Mouse (Mus musculus) CH12.LX (cell line): ENCODE results near the gene Cpb2. TPM values are rescaled to one million over a fixed set of nuclear protein-coding genes. Genes with fewer than 3 reads are reported as not detected.

Experiments
- DNase-seq: peaks from one replicate; pipeline ENCODE4 v3.0.0-alpha.2; 2013; ENCODE audit errors: extremely low read depth
- H3K27ac ChIP-seq: 2 replicates; pipeline ENCODE4 v1.5.1; 2012; ENCODE audit warnings: low read depth, mild to moderate bottlenecking, control low read depth, moderate library complexity; ENCODE audit not compliant: insufficient read depth
- H3K27me3 ChIP-seq: replicated peaks from 2 replicates; pipeline ENCODE3; 2012; ENCODE audit warnings: inconsistent platforms
- H3K36me3 ChIP-seq, 2 experiments: replicated peaks in 1 of 2; 2 replicates each; pipeline versions ENCODE3 to v1.6.1; 2012; ENCODE audit warnings: inconsistent platforms in 1 of 2, low read length in 1 of 2, mild to moderate bottlenecking in 1 of 2, mixed read lengths in 1 of 2, moderate library complexity in 1 of 2; ENCODE audit not compliant: control insufficient read depth in 1 of 2, insufficient read depth in 1 of 2
- H3K4me1 ChIP-seq, 2 experiments: 2 replicates each; pipeline ENCODE4 v1.6.1; 2012; ENCODE audit warnings: inconsistent platforms in 1 of 2, moderate library complexity in 1 of 2; ENCODE audit not compliant: insufficient read depth in 2 of 2, control insufficient read depth in 1 of 2
- H3K4me2 ChIP-seq: 2 replicates; pipeline ENCODE4 v1.6.1; 2012; ENCODE audit warnings: low read depth, mild to moderate bottlenecking, control low read depth; ENCODE audit not compliant: poor library complexity, insufficient read depth, severe bottlenecking
- H3K4me3 ChIP-seq, 3 experiments: fragments of 150-350 bp in 1 of 3; sonication (generic) in 1 of 3; replicated peaks in 1 of 3; 2 replicates each; pipeline versions ENCODE3 to v1.5.1; 2011 to 2012; ENCODE audit warnings: low read depth in 2 of 3, low read length in 2 of 3, mild to moderate bottlenecking in 2 of 3, moderate library complexity in 2 of 3, control low read depth in 1 of 3, improper control_type of control experiment in 1 of 3, inconsistent platforms in 1 of 3, mixed read lengths in 1 of 3; ENCODE audit not compliant: poor library complexity in 1 of 3
- H3K79me2 ChIP-seq: replicated peaks from 2 replicates; pipeline ENCODE4 v1.6.1; 2012; ENCODE audit warnings: mild to moderate bottlenecking, moderate library complexity; ENCODE audit not compliant: control insufficient read depth, poor library complexity, insufficient read depth, severe bottlenecking; ENCODE audit errors: extremely low read depth
- H3K9ac ChIP-seq: 2 replicates; pipeline ENCODE4 v1.6.1; 2012; ENCODE audit warnings: low read depth, mild to moderate bottlenecking, control low read depth, moderate library complexity; ENCODE audit not compliant: insufficient read depth
- H3K9me3 ChIP-seq: replicated peaks from 2 replicates; pipeline ENCODE3; 2012; ENCODE audit warnings: low read length, inconsistent platforms, mixed read lengths
- BHLHE40 ChIP-seq: IDR thresholded peaks from 2 replicates; pipeline ENCODE4 v1.6.1; 2011; ENCODE audit warnings: mild to moderate bottlenecking, low read depth, low read length, improper control_type of control experiment
- CTCF ChIP-seq, 2 experiments: IDR thresholded peaks in 1 of 2; conservative IDR thresholded peaks in 1 of 2; 2 replicates each; pipeline ENCODE4 v1.5.1; 2011 to 2012; ENCODE audit warnings: low read depth in 2 of 2, low read length in 2 of 2, improper control_type of control experiment in 1 of 2, inconsistent platforms in 1 of 2, mild to moderate bottlenecking in 1 of 2, moderate library complexity in 1 of 2
- E2F4 ChIP-seq: IDR thresholded peaks from 2 replicates; pipeline ENCODE4 v1.6.1; 2011; ENCODE audit warnings: low read depth, low read length, improper control_type of control experiment; ENCODE audit not compliant: insufficient replicate concordance
- EP300 ChIP-seq: IDR thresholded peaks from 2 replicates; pipeline ENCODE4 v1.6.1; 2011; ENCODE audit warnings: low read length, improper control_type of control experiment
- ETS1 ChIP-seq: conservative IDR thresholded peaks from 2 replicates; pipeline ENCODE4 v1.6.1; 2012; ENCODE audit warnings: low read depth, mild to moderate bottlenecking, inconsistent platforms, low read length, improper control_type of control experiment, moderate library complexity
- GABPA ChIP-seq: IDR thresholded peaks from 2 replicates; pipeline ENCODE4 v1.6.1; 2012; ENCODE audit warnings: low read depth, low read length, improper control_type of control experiment, inconsistent platforms; ENCODE audit not compliant: insufficient replicate concordance
- IRF4 ChIP-seq: IDR thresholded peaks from 2 replicates; pipeline ENCODE4 v1.6.1; 2014; ENCODE audit warnings: low read depth, mild to moderate bottlenecking, inconsistent platforms, low read length, improper control_type of control experiment
- KAT2A ChIP-seq: IDR thresholded peaks from 2 replicates; pipeline ENCODE4 v1.6.1; 2012; ENCODE audit warnings: low read length, improper control_type of control experiment, inconsistent platforms; ENCODE audit not compliant: insufficient replicate concordance
- MAFK ChIP-seq: IDR thresholded peaks from 2 replicates; pipeline ENCODE4 v1.6.1; 2011; ENCODE audit warnings: low read length, improper control_type of control experiment; ENCODE audit not compliant: insufficient replicate concordance
- MAZ ChIP-seq: IDR thresholded peaks from 2 replicates; pipeline ENCODE4 v1.6.1; 2012; ENCODE audit warnings: low read depth, mild to moderate bottlenecking, inconsistent platforms, low read length, improper control_type of control experiment, moderate library complexity
- MXI1 ChIP-seq: IDR thresholded peaks from 2 replicates; pipeline ENCODE4 v1.6.1; 2011; ENCODE audit warnings: mild to moderate bottlenecking, low read depth, low read length, improper control_type of control experiment
- PAX5 ChIP-seq: IDR thresholded peaks from 2 replicates; pipeline ENCODE4 v1.6.1; 2012; ENCODE audit warnings: low read length, inconsistent platforms, mixed read lengths
- POLR2AphosphoS2 ChIP-seq: IDR thresholded peaks from 2 replicates; pipeline ENCODE4 v1.6.1; 2011; ENCODE audit warnings: low read depth, low read length, improper control_type of control experiment
- RAD21 ChIP-seq: IDR thresholded peaks from 2 replicates; pipeline ENCODE4 v1.6.1; 2011; ENCODE audit warnings: low read depth, mild to moderate bottlenecking, low read length, improper control_type of control experiment, moderate library complexity
- RCOR1 ChIP-seq: conservative IDR thresholded peaks from 2 replicates; pipeline ENCODE4 v1.6.1; 2012; ENCODE audit warnings: low read depth, mild to moderate bottlenecking, inconsistent platforms, low read length, improper control_type of control experiment
- SMC3 ChIP-seq: IDR thresholded peaks from 2 replicates; pipeline ENCODE4 v1.6.1; 2011; ENCODE audit warnings: low read depth, low read length, improper control_type of control experiment
- TBP ChIP-seq: conservative IDR thresholded peaks from 2 replicates; pipeline ENCODE4 v1.6.1; 2011; ENCODE audit warnings: low read depth, low read length, improper control_type of control experiment
- UBTF ChIP-seq: IDR thresholded peaks from 2 replicates; pipeline ENCODE4 v1.6.1; 2012; ENCODE audit warnings: low read depth, mild to moderate bottlenecking, inconsistent platforms, low read length, improper control_type of control experiment, moderate library complexity
- USF1 ChIP-seq: IDR thresholded peaks from 2 replicates; pipeline ENCODE4 v1.6.1; 2014; ENCODE audit warnings: low read depth, mild to moderate bottlenecking, inconsistent platforms, low read length, improper control_type of control experiment
- USF2 ChIP-seq: conservative IDR thresholded peaks from 2 replicates; pipeline ENCODE4 v1.6.1; 2011; ENCODE audit warnings: low read depth, low read length, improper control_type of control experiment
- ZC3H11A ChIP-seq: IDR thresholded peaks from 2 replicates; pipeline ENCODE4 v1.6.1; 2012; ENCODE audit warnings: low read depth, mild to moderate bottlenecking, inconsistent platforms, low read length, improper control_type of control experiment
- ZKSCAN1 ChIP-seq: IDR thresholded peaks from 2 replicates; pipeline ENCODE4 v1.6.1; 2012; ENCODE audit warnings: low read depth, inconsistent platforms, low read length, improper control_type of control experiment, borderline replicate concordance
- ZNF384 ChIP-seq: IDR thresholded peaks from 2 replicates; pipeline ENCODE4 v1.6.1; 2012; ENCODE audit warnings: low read depth, low read length, improper control_type of control experiment, inconsistent platforms
- dilution Hi-C: fragments of 300-500 bp; cut with MboI; formaldehyde crosslinking; loops from 2 replicates; pipeline ENCODE4 v1.14.3; 2020; ENCODE audit warnings: low sequenced_read_pairs; ENCODE audit not compliant: extremely low pct_unique_long_range_greater_than_20kb, extremely low pct_ligation_motif_present
- in situ Hi-C: fragments of 300-500 bp; cut with MboI; formaldehyde crosslinking; loops from 3 replicates; pipeline ENCODE4 v1.14.3; 2019; ENCODE audit warnings: low sequenced_read_pairs, low pct_ligation_motif_present, low pct_unique_long_range_greater_than_20kb, mixed read lengths
- polyA plus RNA-seq: library from polyadenylated mRNA; unstranded; fragments of >175 nt; gene quantifications from 2 replicates; pipeline ENCODE4 v1.2.1, GENCODE M21; 2012; ENCODE audit warnings: low read depth; ENCODE audit not compliant: insufficient read length
- total RNA-seq, 2 experiments: library from RNA; depleted of rRNA; stranded (reverse); fragments of 300-350 nt in 1 of 2; fragments of >200 nt in 1 of 2; gene quantifications; 2 replicates each; pipeline ENCODE4 v1.2.3; 2012 to 2014

Gene Cpb2
- total and polyA plus RNA-seq, 3 experiments, result not detected

DNA sequence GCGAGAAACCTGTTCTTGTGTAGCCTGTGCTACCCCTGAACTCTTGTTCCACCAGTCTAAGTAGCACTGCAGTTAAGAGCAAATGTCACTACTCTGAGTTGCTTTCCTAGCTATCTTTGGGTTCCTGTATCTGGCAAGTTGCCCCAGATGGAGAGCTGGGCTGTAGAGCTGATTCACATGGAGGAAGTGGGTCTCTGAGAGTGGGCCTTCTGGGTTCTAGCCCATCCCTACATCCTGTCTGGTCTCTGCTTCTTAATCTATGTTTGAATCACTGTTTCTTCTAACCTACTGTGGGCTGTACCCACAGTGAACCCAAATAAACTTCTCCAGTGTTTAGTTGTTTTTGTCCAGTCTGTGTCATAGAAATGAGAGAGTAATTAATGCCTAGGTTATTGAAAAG is 59.0 kb downstream of the Cpb2 start:
- Histone ChIP-seq H3K9ac (no peak overlapping the region), H3K27ac (no peak overlapping the region), H3K4me1 (peaks cover 0 to 3% of the 10 kb centered on the region in 2 experiments; a peak in 1 of 4 replicates), H3K4me3 (no peak overlapping the region), H3K36me3 (peaks cover 0 to 19% of the 10 kb centered on the region in 2 experiments), H3K79me2 (no peaks in the 10 kb centered on the region), H3K9me3 (no peaks in the 10 kb centered on the region), H3K4me2 (no peak overlapping the region), H3K27me3 (no peaks in the 10 kb centered on the region)
- TF ChIP-seq RAD21 (no peak), USF2 (no peak), MAZ (no peak), SMC3 (no peak)
- DNase-seq, result no peak
- dilution Hi-C loops (no loop called here), in situ Hi-C loops (no loop called here)

DNA sequence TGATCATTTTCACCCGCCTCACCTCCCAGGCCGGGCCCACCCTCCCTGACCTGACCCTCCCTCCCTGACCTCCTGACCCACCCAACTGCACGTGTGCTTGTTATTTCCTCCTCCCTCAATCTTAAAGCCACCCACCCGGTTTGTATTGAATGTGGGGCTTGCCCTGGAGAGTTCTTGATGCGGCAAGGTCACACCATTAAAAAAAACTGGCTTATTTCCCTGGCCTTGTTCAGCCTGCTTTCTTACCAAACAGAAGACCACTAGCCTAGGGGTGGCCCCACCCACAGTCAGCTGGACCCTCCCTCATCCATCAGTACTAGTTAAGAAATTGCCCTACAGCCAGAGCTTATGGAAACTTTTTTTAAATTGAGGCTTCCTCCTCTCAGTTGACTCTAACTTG is 61.7 kb downstream of the Cpb2 start:
- no peak overlapping the region for H3K27ac ChIP-seq
- in situ Hi-C loops (no loop called here), dilution Hi-C loops (no loop called here)
- H3K4me1 ChIP-seq, result peaks cover 0 to 3% of the 10 kb centered on the region in 2 experiments; a peak in 1 of 4 replicates
- H3K4me2 ChIP-seq, result no peak overlapping the region
- H3K9me3 ChIP-seq, result no peaks in the 10 kb centered on the region
- TF ChIP-seq ZNF384 (no peak), RAD21 (no peak), RCOR1 (no peak), MXI1 (no peak), KAT2A (no peak), USF1 (no peak)
- peaks cover 0 to 10% of the 10 kb centered on the region in 2 experiments for H3K36me3 ChIP-seq
- 0 out of 2 replicates have a peak, but pooled peaks cover 2% of the 10 kb centered on the region for H3K79me2 ChIP-seq
- H3K9ac ChIP-seq, result no peak overlapping the region
- H3K4me3 ChIP-seq, result no peak overlapping the region
- H3K27me3 ChIP-seq, result no peaks in the 10 kb centered on the region
- DNase-seq, result no peak

DNA sequence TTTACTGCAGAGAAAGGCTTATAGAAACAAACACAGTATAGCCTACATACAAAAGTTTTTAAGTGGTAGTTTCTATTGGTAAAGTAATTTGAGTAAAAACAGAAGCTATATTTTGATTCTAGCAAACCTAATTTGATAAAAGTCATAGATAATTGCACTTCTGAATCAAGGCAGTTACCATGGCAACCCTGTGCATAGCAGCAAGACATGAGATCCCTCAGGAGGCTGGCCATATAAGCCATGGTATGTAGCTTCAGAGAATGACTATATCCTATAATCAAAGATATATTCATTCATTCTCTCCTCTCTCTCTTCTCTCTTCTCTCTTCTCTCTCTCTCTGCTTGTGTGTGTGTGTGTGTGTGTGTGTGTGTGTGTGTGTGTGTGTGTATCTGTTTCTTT is 65.8 kb downstream of the Cpb2 start:
- Histone ChIP-seq H3K4me1 (no peaks in the 10 kb centered on the region), H3K79me2 (0 out of 2 replicates have a peak, but pooled peaks cover 2% of the 10 kb centered on the region), H3K36me3 (peaks cover 3 to 27% of the 10 kb centered on the region in 2 experiments), H3K27me3 (no peaks in the 10 kb centered on the region), H3K9ac (no peak overlapping the region), H3K4me3 (no peak overlapping the region), H3K9me3 (no peaks in the 10 kb centered on the region), H3K27ac (no peak overlapping the region), H3K4me2 (no peak overlapping the region)
- TF ChIP-seq POLR2AphosphoS2 (no peak), IRF4 (no peak), ZNF384 (no peak), SMC3 (no peak), PAX5 (no peak), MXI1 (no peak), EP300 (no peak), CTCF (conservative IDR thresholded peaks at IDR 0.05 in 1 of 2, IDR thresholded peaks at IDR 0.05 in 1 of 2; ENCODE audit: low read depth in 2 of 2, low read length in 2 of 2) (no peak), GABPA (no peak), ETS1 (no peak), ZC3H11A (no peak), MAFK (no peak), E2F4 (no peak), ZKSCAN1 (no peak), UBTF (no peak), RAD21 (no peak), BHLHE40 (no peak), MAZ (no peak), TBP (no peak)
- DNase-seq, result no peak
- dilution Hi-C loops, result no loop called here
- in situ Hi-C loops, result no loop called here
